Mouse (Mus musculus): ENCODE measurements at regions not wholly inside any gene's neighbourhood (a gene's known extent, or its start where the extent isn't known, plus 50 kb on each side); places are given as distances from the start of the nearest gene placed in this dataset.

DNA sequence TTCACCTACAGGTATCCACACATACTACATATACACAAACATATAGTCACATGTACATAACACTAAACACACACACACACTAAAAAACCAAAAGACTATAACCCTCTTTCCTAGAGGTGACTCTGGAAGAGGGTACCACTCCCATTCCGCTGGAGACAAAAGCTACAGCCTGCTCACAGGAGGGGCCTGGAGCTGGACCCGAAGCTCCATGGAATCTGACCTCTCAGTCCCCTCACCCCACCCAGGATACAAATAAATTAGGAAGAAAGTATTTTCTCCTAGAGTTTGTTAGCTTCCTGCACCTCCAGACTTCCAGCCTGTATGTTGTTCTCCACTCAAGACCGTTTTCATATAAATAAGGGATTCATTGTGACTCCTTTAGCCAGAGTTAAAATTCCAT is 66.8 kb downstream of the Lrrc30 start:
- TF ChIP-seq CTCF (IDR thresholded peaks at IDR 0.05; ENCODE audit: low read depth, low read length) (no peak), POLR2A (IDR thresholded peaks at IDR 0.05; ENCODE audit: extremely low read depth, insufficient read depth, low read length) (no peak)

All from liver, adult 2 months (tissue).